Mouse (Mus musculus): Measurements from ENCODE around the gene Calr3.

Calr3 gene

DNA sequence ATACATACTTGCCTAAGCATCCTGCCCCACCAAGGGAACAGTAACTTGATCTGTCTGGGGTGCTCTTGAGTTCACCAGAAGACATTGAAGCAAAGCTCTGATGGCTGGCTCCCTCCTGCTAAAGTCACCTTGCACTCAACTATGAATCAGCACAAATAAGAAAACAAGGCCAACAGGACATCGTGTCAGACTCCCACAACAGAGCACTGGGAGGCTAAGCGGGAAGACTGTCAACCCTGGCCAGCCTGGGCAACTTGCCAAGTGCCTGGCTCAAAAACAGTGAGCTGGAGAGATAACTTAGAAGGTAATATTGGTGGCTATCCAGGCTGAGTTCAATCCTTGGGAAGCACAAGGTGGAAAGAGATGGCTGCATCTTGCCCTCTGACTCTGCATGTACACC, 8.7 kb downstream of the Calr3 start:
- peak; percentile 41 for DNase-seq

DNA sequence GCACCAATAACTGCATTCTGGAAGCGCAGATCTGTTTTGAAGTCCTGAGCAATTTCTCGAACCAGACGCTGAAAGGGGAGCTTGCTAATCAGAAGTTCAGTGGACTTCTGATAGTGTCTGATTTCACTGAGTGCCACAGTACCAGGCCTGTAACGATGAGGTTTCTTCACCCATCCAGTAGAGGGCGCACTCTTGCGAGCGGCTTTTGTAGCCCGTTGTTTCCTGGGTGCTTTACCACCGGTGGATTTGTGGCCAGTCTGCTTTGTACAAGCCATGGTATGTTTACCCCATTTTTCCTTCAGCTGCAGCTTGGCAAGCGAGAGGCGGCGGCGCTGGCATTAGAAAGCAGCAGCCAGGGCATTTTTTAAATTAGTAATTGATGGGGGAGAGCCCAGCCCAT, 14.0 kb downstream of the Calr3 start:
- peak; percentile 54 for DNase-seq

DNA sequence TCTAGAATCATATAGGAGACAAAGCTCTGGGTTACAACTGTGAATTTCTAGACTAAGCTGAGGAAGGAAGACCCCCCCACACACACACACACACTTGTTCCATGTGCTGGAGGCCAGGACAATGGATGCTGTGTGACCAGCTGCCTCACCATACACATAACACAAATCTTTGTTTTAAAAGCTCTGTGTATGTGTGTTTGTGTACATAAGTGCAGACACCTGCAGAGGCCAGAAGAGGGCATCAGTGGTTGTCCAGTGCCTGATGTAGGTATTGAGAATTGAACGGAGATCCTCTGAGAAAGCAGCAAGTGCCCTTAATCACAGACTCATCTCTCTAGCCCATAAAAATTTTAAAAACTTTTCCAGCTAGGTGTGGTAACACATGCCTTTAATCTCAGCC, 20.7 kb downstream of the Calr3 start:
- no peak for DNase-seq

DNA sequence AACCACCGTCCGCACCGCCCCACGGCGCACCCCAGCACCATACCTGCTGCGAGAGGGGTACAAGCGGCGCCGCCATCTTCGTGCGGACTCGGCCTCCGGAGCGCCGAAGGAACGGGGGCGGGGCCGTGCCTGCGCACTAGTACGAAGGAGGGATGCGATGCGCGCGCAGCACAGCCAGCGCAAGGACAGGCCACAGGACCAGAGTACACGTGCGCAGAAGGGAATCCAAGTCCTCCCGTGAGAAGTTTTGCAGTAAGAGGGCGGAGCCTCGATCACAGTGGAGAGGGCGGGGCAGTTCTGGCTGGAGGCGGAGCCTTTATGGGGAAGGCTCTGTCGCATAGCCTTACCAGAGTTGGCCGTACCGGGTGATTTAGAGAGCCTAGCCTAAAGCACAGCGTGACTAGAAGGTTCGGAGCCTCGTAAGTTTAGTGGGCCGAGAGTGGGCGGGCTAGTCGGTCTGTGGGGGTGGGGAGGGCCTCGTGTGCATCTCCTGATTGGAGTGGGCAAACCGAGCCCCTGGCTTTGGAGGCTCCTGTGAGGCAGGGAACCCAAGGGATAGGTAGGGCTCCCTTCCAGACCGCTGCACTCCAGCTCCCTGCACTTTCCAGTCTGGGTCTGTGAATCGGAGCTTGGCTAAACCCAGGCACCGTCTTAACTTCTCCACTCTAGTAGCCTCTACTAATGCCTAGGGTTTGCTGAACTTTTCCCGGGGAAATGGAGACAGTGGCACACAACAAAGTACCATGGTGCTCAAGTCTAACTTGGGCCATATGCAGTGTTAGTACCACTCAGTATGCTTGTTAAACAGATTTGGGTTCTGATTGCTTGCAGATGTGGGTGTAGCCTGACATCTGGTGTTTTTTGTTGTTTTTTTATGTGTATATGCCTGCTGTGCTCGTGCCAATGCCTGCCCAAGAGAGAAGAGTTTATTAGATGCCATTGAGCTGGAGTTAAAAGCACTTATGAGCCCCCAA, 22.0 kb downstream of the Calr3 start, which contains the start of gene Eps15l1:
Gene Eps15l1 (minus strand): TSS at position 99 of the 974 bp plus-strand sequence.
- peak; percentile 100 for DNase-seq

DNA sequence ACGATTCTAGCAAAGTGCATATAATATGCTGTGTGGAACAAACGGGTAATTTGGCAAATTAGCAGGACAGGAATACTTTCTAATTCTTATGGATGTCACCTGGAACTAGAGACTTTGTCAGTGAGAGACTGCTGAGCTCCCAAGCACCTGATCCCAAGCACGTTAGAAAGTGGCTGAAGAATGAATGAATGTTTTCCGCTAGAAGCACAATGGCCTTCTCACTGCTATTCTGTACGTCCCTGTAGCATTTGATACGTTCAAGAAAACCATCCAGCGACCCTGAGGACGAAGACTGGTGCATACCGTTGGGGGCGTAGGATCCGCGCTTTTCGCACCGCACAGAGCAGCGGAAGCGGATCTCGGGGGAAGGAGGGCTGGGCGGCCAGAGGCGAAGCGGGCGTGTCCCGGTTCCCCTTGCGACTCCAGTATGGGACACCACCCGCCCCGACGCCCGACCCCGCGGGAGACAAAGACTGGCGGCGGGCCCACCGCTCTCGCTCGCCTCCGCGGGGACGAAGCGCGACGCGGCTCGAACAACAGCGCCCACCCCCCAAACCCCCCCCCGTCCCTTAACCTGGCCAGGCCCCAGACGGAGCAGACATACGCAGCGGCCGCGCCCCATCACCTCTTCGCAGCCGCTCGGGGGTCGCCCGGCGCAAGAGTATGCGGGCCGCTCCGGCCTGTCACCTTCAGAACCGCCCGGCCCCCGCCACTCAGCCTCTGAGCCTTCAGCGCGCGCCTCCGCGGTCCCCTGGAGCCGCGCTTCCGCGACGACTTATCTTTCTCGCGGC, 22.9 kb downstream of the Calr3 start:
- DNase-seq = peak; percentile 81

DNA sequence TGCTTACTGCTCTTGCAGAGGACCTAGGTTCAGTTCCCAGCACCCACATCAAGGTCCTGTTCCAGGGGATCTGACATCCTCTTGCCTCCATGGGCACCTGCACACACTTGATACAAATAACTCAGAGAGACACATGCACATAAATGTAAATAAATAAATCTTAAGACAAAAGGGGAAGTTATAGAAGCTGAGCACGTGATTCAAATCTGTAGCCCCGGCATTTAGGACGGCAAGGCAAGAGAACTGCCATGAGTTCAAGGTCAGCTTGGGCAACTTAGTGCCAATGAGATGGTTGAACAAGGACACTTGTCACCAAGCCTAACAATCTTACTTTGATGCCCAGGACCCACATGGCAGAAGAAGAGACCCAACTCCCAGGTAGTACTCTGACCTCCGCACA, 25.6 kb downstream of the Calr3 start:
- no peak for DNase-seq

DNA sequence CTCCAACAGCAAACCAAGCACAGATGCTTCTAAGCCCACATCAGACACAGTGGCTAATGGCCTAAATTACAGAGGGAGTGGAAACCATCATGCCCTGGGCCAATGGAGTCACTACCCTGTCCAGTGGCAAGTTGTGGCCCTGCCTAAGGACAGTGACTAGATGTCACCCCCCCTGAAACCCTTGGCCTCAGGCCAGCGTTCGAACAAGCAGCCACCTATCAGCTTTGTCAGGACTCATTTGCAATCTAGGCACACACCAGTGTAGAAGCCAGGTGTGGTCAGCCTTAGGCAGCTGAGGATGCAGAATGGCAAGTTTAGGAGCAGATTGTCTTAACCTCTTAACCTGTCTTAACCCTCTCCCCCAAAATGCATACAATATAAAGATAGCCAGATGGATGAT, 28.4 kb downstream of the Calr3 start:
- peak; percentile 60 for DNase-seq

DNA sequence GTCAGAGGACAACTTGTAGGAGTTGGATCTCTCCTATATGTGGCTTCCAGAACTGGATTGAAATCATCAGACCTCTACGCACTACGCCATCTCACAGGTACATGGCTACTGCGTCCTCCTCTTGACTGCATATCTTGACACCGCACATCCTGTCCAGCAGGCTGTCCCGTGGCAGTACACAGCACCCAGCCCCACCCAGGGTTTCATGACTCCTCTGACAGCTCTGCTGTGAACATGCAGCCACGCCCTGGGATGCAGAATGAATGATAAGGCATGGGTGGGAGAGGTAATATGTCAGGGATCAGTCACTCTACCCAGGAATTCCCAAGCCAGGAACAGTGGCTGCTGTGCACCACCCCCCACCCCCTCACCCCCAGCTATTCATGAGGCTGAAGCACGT, 29.8 kb downstream of the Calr3 start:
- peak; percentile 95 for DNase-seq

DNA sequence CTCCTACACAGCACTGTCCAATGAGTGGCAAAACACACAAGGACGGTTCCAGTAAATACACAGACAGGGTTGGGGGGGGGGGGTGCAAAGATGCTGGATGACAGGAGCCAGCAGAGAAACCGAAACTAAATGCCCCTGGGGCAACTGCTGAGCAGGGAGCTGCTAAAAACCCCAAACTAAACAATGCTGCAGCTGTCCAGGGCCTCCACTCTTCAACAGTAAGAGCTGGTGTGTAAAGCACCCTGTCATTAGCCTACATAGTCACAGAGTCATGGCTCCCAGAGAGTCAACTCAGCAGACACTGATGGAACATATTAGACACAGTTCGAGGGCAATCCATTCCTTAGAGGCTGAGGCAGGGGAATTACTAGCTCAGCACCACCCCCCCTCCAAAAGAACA, 34.2 kb downstream of the Calr3 start:
- no peak for DNase-seq

DNA sequence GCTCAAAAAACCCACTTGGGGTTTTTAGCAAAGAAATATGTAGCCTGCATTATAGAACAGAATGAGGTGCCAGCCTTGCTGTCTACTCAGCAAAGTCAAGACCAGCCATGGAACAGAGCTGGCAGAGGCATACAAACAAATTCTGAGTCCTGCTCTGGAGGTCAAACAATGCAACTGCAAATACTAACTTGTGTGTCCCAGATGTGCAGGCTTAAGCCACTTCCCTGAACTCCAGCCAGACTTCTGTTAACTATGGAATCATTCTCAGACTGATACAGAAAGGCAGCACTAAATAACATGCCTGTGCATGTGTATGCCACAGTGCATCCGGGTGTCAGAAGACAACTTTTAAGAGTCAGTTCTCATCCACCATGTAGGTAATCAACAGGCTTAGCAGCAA, 35.8 kb downstream of the Calr3 start:
- DNase-seq = no peak

DNA sequence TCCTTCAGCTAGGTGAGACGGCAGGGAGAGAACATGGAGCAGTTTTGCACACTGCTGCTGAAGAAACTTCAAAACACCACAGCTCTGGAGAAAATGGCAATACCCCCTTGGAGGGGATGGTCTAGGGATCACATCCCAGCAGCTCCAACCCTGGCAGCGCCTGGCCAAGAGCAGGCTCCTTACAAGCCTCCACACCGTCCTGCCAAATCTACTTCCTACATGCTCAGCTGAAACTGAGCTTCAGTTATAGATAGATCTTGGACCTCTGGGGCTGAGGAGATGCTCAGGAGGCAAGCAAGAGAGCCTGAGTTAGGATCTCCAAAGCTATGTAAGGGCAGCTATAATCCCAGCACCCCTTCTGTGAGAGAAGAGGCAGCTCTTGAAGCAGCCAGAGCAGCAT, 40.7 kb downstream of the Calr3 start:
- no peak for DNase-seq

DNA sequence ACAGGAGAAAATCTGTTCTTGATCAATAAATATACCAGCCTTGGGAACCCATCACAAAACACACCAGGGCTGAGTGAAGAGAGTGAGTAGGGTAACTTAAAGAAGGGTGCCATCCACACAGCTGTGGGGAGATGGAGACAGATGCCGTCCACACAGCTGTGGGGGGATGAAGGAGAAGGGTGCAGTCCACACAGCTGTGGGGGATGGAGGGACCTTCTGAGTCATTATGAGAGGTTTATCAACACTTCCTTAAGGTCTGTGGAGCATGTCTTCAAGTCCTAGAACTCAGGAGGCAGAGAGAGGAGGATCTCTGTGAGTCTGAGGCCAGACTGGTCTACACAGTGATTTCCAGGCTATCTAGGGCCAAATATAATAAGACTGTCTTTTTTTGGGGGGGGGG, 42.3 kb downstream of the Calr3 start:
- DNase-seq = no peak

DNA sequence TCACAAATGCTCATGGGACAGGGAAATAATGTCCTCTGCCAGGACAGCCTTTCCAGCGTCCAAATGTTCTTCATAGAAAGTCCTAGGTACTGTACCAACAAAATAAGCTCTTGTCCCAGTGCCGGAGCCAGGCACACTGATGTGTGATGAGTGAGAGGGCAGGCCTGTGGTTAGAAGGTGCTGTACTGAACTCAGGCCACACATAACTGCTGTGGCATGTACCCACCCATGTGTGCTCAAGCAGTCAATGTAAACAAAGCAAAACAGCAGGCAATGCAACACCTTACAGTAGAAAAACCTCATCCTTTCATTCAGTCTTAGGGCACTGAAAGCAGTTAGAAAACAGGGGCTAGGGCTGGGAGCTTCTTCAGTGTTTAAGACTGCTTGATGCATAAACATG, 57.9 kb downstream of the Calr3 start:
- no peak for DNase-seq

DNA sequence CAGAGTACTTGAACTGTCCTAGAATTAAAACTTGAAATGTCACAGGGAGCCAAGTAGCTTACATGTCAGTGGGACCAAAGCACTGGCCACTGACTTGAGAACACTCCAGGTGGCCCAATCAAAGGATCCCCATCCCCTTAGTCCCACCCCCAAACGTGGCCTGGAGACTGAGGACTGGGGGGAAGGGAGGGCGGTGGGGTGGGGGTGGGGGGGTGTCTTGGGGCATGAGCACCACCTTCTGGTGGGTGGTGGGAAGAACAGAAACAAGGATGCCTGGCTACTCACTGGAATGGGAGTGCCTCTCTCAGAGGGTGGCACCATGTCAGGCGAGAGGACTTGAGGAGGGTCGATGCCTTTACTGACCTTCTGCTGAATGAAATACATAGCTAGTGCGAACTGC, 61.3 kb downstream of the Calr3 start:
- DNase-seq = no peak

DNA sequence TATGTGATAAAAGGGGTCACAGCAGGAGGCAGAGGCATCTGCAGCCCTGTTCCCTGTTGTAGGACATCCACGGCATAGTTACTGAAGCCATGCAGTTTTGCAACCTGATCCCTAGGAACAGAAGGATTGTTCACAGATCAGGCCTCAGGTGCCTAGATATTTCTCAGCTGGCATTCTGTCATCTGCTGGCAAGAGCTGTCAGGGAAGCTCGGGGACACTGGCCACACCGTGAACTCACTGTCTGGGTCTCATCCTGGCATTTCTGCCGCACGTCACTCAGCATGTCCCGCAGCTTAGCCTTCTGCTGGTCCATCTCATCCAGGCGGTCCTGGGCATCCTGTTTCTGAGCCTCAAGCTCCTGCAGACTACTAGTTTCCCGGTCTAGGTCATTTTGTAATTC, 63.0 kb downstream of the Calr3 start:
- no peak for DNase-seq

DNA sequence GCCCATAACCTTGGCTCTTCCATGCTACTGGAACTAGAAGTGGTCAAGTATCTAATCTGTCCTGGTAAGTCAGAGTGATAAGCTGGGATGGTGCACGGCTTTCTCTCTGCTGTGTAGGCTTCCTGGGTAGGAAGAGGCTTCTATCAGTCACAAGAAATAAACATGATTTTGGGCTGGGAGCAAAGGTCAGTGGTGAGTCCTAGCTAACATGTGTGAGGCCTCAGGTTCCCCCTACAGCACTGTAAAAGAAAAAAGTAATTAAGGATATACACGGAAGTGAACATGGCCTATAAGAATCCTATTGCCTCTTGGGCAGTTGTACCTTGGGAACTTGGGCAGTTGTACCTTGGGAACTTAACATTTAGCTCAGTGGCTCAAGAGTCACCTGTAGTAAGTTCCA, 66.8 kb downstream of the Calr3 start:
- DNase-seq = no peak

DNA sequence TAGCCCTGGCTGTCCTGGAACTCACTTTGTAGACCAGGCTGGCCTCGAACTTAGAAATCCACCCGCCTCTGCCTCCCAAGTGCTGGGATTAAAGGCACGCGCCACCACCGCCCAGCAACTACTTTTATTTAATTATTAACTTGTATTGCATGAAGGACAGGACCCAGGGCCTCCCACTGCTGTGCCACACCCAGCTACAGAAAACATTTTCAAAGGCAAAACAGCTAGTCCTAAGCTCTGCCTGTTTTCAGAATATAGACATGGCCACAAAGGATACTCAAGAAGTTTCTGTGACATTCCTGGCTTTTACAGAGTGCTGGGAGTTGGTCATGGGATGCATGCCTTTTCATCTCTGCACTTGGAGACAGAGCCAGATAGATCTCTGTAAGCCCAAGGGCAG, 67.4 kb downstream of the Calr3 start:
- DNase-seq = no peak

DNA sequence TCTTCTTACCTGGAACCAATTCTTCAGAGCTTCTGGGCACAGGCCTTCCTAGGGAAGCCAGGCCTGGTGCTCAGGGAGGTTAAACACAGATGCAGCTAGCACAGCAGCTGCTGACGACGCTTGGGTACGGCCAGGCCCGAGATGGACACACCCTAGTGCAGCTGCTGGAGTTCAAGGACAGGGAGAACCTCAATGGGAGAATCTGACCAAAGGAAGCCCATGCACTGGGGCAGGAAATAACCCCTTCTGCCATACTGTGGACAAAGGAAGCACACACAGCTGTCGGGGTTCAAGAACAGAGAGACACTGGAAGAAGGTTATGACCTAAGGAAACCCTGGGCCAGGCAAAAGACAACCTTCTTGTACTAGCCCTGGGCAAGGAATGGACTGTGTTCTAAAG, 68.5 kb downstream of the Calr3 start:
- DNase-seq = no peak
